Mouse (Mus musculus) MEL (cell line): Measurements from ENCODE around the gene Ssmem1.

ENCODE experiments used
- CHD1 ChIP-seq: IDR thresholded peaks from 2 replicates; pipeline ENCODE4 v1.6.1; 2012; ENCODE audit warnings: low read depth, mild to moderate bottlenecking, inconsistent platforms, low read length, improper control_type of control experiment
- CTCF ChIP-seq, 3 experiments: IDR thresholded peaks in 2 of 3; conservative IDR thresholded peaks in 1 of 3; 2 replicates each; pipeline ENCODE4 v1.5.1; 2011 to 2012; ENCODE audit warnings: low read length in 3 of 3, low read depth in 2 of 3, mild to moderate bottlenecking in 2 of 3, improper control_type of control experiment in 1 of 3, inconsistent platforms in 1 of 3, mixed read lengths in 1 of 3, moderate library complexity in 1 of 3; ENCODE audit not compliant: control insufficient read depth in 1 of 3, insufficient read depth in 1 of 3, poor library complexity in 1 of 3, severe bottlenecking in 1 of 3
- MAX ChIP-seq: IDR thresholded peaks from 2 replicates; pipeline ENCODE4 v1.6.1; 2011; ENCODE audit warnings: low read length, improper control_type of control experiment
- POLR2A ChIP-seq, 2 experiments: IDR thresholded peaks; 2 replicates each; pipeline ENCODE4 v1.6.1; 2011 to 2012; ENCODE audit warnings: low read length in 2 of 2, mild to moderate bottlenecking in 2 of 2, control low read depth in 1 of 2, improper control_type of control experiment in 1 of 2, low read depth in 1 of 2, moderate library complexity in 1 of 2; ENCODE audit not compliant: control insufficient read depth in 1 of 2, insufficient read depth in 1 of 2, poor library complexity in 1 of 2
- POLR2AphosphoS2 ChIP-seq: IDR thresholded peaks from 2 replicates; pipeline ENCODE4 v1.6.1; 2011; ENCODE audit warnings: low read length, improper control_type of control experiment
- SMC3 ChIP-seq: IDR thresholded peaks from 2 replicates; pipeline ENCODE4 v1.6.1; 2011; ENCODE audit warnings: low read depth, low read length, improper control_type of control experiment
- USF2 ChIP-seq, 2 experiments: IDR thresholded peaks; 2 replicates each; pipeline ENCODE4 v1.6.1; 2011 to 2012; ENCODE audit warnings: improper control_type of control experiment in 2 of 2, low read length in 2 of 2, borderline replicate concordance in 1 of 2, inconsistent platforms in 1 of 2, low read depth in 1 of 2, mild to moderate bottlenecking in 1 of 2; ENCODE audit not compliant: insufficient read depth in 1 of 2
- ZKSCAN1 ChIP-seq: IDR thresholded peaks from 2 replicates; pipeline ENCODE4 v1.6.1; 2012; ENCODE audit warnings: low read depth, mild to moderate bottlenecking, inconsistent platforms, low read length, improper control_type of control experiment, moderate library complexity
- ZMIZ1 ChIP-seq: IDR thresholded peaks from 2 replicates; pipeline ENCODE4 v1.6.1; 2012; ENCODE audit warnings: low read depth, mild to moderate bottlenecking, inconsistent platforms, low read length, improper control_type of control experiment, moderate library complexity
- ZNF384 ChIP-seq: IDR thresholded peaks from 2 replicates; pipeline ENCODE4 v1.6.1; 2012; ENCODE audit warnings: low read depth, mild to moderate bottlenecking, inconsistent platforms, low read length, improper control_type of control experiment

GRCm38 (mm10) chr6:30514242-30514641, 4.6 kb downstream of the Ssmem1 start:
- no peak for TF ChIP-seq SMC3
- TF ChIP-seq ZMIZ1 = no peak
- TF ChIP-seq USF2 (IDR thresholded peaks at IDR 0.05; ENCODE audit: borderline replicate concordance in 1 of 2, insufficient read depth in 1 of 2, low read depth in 1 of 2, low read length in 2 of 2) = no peak
- TF ChIP-seq POLR2A (IDR thresholded peaks at IDR 0.05; ENCODE audit: control insufficient read depth in 1 of 2, insufficient read depth in 1 of 2, low read depth in 1 of 2, low read length in 2 of 2, poor library complexity in 1 of 2) = no peak
- no peak for TF ChIP-seq POLR2AphosphoS2
- no peak for TF ChIP-seq CTCF (IDR thresholded peaks at IDR 0.05 in 2 of 3, conservative IDR thresholded peaks at IDR 0.05 in 1 of 3; ENCODE audit: control insufficient read depth in 1 of 3, insufficient read depth in 1 of 3, low read depth in 2 of 3, low read length in 3 of 3, poor library complexity in 1 of 3, severe bottlenecking in 1 of 3)
- TF ChIP-seq ZKSCAN1 = no peak
- TF ChIP-seq MAX = no peak
- TF ChIP-seq CHD1 = no peak
- TF ChIP-seq ZNF384 = no peak
